Comparison of ENCODE assay signal across 10 mouse cellular contexts in the genomic region with DNA sequence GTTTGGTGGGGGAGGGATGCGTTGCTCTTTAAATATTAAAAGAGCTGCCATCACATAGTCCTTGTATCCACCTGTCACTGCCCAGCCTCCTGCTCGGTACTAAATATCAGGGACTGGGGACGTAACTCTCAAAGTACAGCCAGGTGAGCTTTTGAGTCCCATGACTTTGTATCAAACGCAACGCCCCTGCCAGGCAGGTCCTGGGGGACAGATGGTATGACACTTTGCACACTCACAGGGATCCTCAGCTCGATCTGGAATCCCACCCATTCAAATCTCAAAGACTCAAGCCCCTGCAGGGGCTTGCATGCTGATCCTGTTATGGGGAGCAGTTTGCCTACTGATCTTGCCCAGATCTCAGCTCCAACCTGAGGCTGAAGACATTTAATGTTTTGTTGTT. TPM values are rescaled to one million over a fixed set of nuclear protein-coding genes. Genes with fewer than 3 reads are reported as not detected.
A peak's percentile ranks its signal among the peaks of the same experiment; 100 is the strongest.
DNase-seq lines count a peak whose midpoint lies in the region; ATAC-seq and TF ChIP-seq lines count a peak whose summit lies in the region.
"Had no signal": no experiment of that assay in that cellular context is flagged by ENCODE, and none has a peak within 500 bp of the region (broad histone marks: within the 10 kb centered on the region; RNA-seq: fewer than 3 reads in every experiment).

No protein-coding gene starts in this region.

- no peak for ATAC-seq in heart, embryonic 11.5 days (replicated peaks; ENCODE audit: insufficient number of reproducible peaks, low FRiP score, low TSS enrichment)
- no peak for ATAC-seq in liver, embryonic 12.5 days
- peak; percentile 25; the same call in 1 of the 2 replicates for ATAC-seq in forebrain, embryonic 16.5 days
- peak; percentile 32; the same call in 1 of the 2 replicates for ATAC-seq in midbrain, postnatal 0 days (ENCODE audit: low FRiP score)

- no peaks in the 10 kb centered on the region for H3K36me3 ChIP-seq in heart, embryonic 11.5 days (ENCODE audit: control insufficient read depth, insufficient read depth, low read length)
- H3K36me3 ChIP-seq in liver, embryonic 12.5 days, result no peaks in the 10 kb centered on the region
- no peaks in the 10 kb centered on the region for H3K36me3 ChIP-seq in forebrain, embryonic 16.5 days (ENCODE audit: control insufficient read depth, insufficient read depth)
- no peaks in the 10 kb centered on the region for H3K36me3 ChIP-seq in midbrain, postnatal 0 days (ENCODE audit: insufficient read depth, low read length)

- H3K4me3 ChIP-seq in heart, embryonic 11.5 days (ENCODE audit: low read depth, low read length), result no peak overlapping the region
- H3K4me3 ChIP-seq in liver, embryonic 12.5 days, result no peak overlapping the region
- no peak overlapping the region for H3K4me3 ChIP-seq in forebrain, embryonic 16.5 days (replicated peaks; ENCODE audit: low read length)
- H3K4me3 ChIP-seq in midbrain, postnatal 0 days (ENCODE audit: low read depth, low read length), result no peak overlapping the region

- TF ChIP-seq CTCF in midbrain, postnatal 0 days (IDR thresholded peaks at IDR 0.05), result no peak

- H3K27me3 ChIP-seq in heart, embryonic 11.5 days (ENCODE audit: control insufficient read depth, insufficient read depth, low read length), result no peaks in the 10 kb centered on the region
- H3K27me3 ChIP-seq in liver, embryonic 12.5 days (replicated peaks), result no peaks in the 10 kb centered on the region
- H3K27me3 ChIP-seq in forebrain, embryonic 16.5 days (replicated peaks; ENCODE audit: control insufficient read depth, insufficient read depth, low read length), result no peaks in the 10 kb centered on the region
- H3K27me3 ChIP-seq in midbrain, postnatal 0 days (ENCODE audit: insufficient read depth, low read length), result no peaks in the 10 kb centered on the region

- no peak overlapping the region for H3K4me2 ChIP-seq in heart, embryonic 11.5 days
- H3K4me2 ChIP-seq in liver, embryonic 12.5 days, result peak overlapping the region; percentile 60
- no peak overlapping the region; the same call in 1 of the 2 replicates for H3K4me2 ChIP-seq in forebrain, embryonic 16.5 days (ENCODE audit: low read length)
- H3K4me2 ChIP-seq in midbrain, postnatal 0 days (ENCODE audit: low read depth, low read length, poor library complexity, severe bottlenecking), result no peak overlapping the region

- H3K4me1 ChIP-seq in heart, embryonic 11.5 days (ENCODE audit: control insufficient read depth, insufficient read depth, low read length), result no peaks in the 10 kb centered on the region
- H3K4me1 ChIP-seq in liver, embryonic 12.5 days, result no peaks in the 10 kb centered on the region
- no peaks in the 10 kb centered on the region for H3K4me1 ChIP-seq in forebrain, embryonic 16.5 days (replicated peaks; ENCODE audit: control insufficient read depth, insufficient read depth, low read length)
- H3K4me1 ChIP-seq in midbrain, postnatal 0 days (ENCODE audit: insufficient read depth, low read length), result no peaks in the 10 kb centered on the region

- no peaks in the 10 kb centered on the region for H3K9me3 ChIP-seq in heart, embryonic 11.5 days (replicated peaks; ENCODE audit: control insufficient read depth, low read length)
- no peaks in the 10 kb centered on the region for H3K9me3 ChIP-seq in liver, embryonic 12.5 days (replicated peaks)
- H3K9me3 ChIP-seq in forebrain, embryonic 16.5 days (ENCODE audit: control insufficient read depth, low read length), result no peaks in the 10 kb centered on the region
- no peaks in the 10 kb centered on the region for H3K9me3 ChIP-seq in midbrain, postnatal 0 days (ENCODE audit: low read length)

- peak; percentile 87 for DNase-seq in heart, adult 11 months
- no peak for DNase-seq in liver
- DNase-seq in midbrain, postnatal 0 days (ENCODE audit: low spot score), result no peak
- DNase-seq in kidney, postnatal 10 days, result no peak
- no peak for DNase-seq in lung, postnatal 25 days (ENCODE audit: low spot score)

- no peak overlapping the region for H3K27ac ChIP-seq in heart, embryonic 11.5 days (ENCODE audit: low read depth, low read length)
- H3K27ac ChIP-seq in liver, embryonic 12.5 days, result no peak overlapping the region
- H3K27ac ChIP-seq in forebrain, embryonic 16.5 days (ENCODE audit: low read length), result no peak overlapping the region
- no peak overlapping the region for H3K27ac ChIP-seq in midbrain, postnatal 0 days (ENCODE audit: low read depth, low read length)
- H3K27ac ChIP-seq: kidney, postnatal 0 days had no signal

- 72% methylated on average over 6 of the region's 6 CpGs for WGBS in heart, embryonic 11.5 days (ENCODE audit: insufficient replicate concordance)
- 70% methylated on average over 6 of the region's 6 CpGs for WGBS in liver, embryonic 12.5 days (ENCODE audit: insufficient replicate concordance)
- 67% methylated on average over 6 of the region's 6 CpGs for WGBS in forebrain, embryonic 16.5 days
- 74% methylated on average over 6 of the region's 6 CpGs for WGBS in midbrain, postnatal 0 days

- no peak overlapping the region for H3K9ac ChIP-seq in heart, embryonic 11.5 days (ENCODE audit: low read depth, low read length)
- H3K9ac ChIP-seq in liver, embryonic 12.5 days, result no peak overlapping the region
- H3K9ac ChIP-seq in forebrain, embryonic 16.5 days (replicated peaks; ENCODE audit: low read depth, low read length), result no peak overlapping the region
- H3K9ac ChIP-seq in midbrain, postnatal 0 days (replicated peaks; ENCODE audit: low read length, poor library complexity, severe bottlenecking), result no peak overlapping the region

RNA-seq across cellular contexts. Expression of a gene that starts 2.7 kb away (rescaled TPM):
- polyA plus RNA-seq in heart, embryonic 11.5 days (2014; fragmentation: Nextera tagmentation; extraction: Ambion mirVana), result not detected in 2 replicates
- polyA plus RNA-seq in liver, embryonic 12.5 days (2016; fragmentation: Nextera tagmentation; extraction: Ambion mirVana), result 0.08 and 0.17 TPM in 2 replicates
- polyA plus RNA-seq in forebrain, embryonic 16.5 days (2015; fragmentation: Nextera tagmentation; extraction: Ambion mirVana), result 0.21 TPM in 1 of 2 replicates, not detected in the other
- total RNA-seq in midbrain, postnatal 0 days (2014; rRNA removed), result 0.11 and 0.28 TPM in 2 replicates
- 0.10 TPM in 1 of 2 replicates, not detected in the other for polyA plus RNA-seq in midbrain, postnatal 0 days (2015; fragmentation: Nextera tagmentation; extraction: Ambion mirVana)
- polyA plus RNA-seq: embryonic facial prominence, embryonic 11.5 days had no signal

RNA-seq across cellular contexts. Expression of a gene that starts 13.8 kb away (rescaled TPM):
- polyA plus RNA-seq in heart, embryonic 11.5 days (2014; fragmentation: Nextera tagmentation; extraction: Ambion mirVana), result 26.0 and 29.9 TPM in 2 replicates
- polyA plus RNA-seq in liver, embryonic 12.5 days (2016; fragmentation: Nextera tagmentation; extraction: Ambion mirVana), result 19.2 and 19.9 TPM in 2 replicates
- polyA plus RNA-seq in forebrain, embryonic 16.5 days (2015; fragmentation: Nextera tagmentation; extraction: Ambion mirVana), result 20.5 and 25.4 TPM in 2 replicates
- 23.6 and 32.1 TPM in 2 replicates for total RNA-seq in midbrain, postnatal 0 days (2014; rRNA removed)
- 16.7 and 17.1 TPM in 2 replicates for polyA plus RNA-seq in midbrain, postnatal 0 days (2015; fragmentation: Nextera tagmentation; extraction: Ambion mirVana)

Comparison
In these comparisons a context has a peak if more than half of its experiments do, and no peak if none do; other contexts are left out.
1. ATAC-seq: peak in forebrain, embryonic 16.5 days (single experiment) and midbrain, postnatal 0 days (single experiment); none in heart, embryonic 11.5 days (single experiment) and liver, embryonic 12.5 days (single experiment).